Mouse (Mus musculus): Measurements from ENCODE around the gene Vapb.

The Vapb gene

GRCm38 (mm10) chr2:173791904-173792757, 54.8 kb downstream of the Vapb start:
- peak; percentile 51 for DNase-seq (ENCODE audit: low spot score)

DNA sequence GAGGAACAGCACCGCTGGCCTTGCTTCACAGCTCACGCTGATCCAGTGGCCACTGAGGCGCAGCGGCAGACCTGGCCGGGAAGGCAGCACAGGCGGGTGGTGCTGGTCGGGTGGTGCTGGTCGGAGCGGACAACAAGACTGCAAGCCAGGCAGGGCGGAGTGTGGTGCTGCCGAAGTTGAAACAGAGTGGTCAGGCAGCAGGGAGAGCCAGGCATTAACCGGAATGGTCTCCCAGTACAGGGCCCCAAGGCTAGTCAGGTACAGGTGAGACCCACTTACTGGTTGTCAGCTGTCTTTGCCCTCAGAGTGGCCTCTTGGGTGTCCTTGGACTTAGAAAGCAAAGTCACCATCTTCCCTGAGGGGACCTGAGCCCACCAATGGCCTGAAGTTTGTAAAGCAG, 56.7 kb downstream of the Vapb start:
- no peak for DNase-seq (ENCODE audit: low spot score)

DNA sequence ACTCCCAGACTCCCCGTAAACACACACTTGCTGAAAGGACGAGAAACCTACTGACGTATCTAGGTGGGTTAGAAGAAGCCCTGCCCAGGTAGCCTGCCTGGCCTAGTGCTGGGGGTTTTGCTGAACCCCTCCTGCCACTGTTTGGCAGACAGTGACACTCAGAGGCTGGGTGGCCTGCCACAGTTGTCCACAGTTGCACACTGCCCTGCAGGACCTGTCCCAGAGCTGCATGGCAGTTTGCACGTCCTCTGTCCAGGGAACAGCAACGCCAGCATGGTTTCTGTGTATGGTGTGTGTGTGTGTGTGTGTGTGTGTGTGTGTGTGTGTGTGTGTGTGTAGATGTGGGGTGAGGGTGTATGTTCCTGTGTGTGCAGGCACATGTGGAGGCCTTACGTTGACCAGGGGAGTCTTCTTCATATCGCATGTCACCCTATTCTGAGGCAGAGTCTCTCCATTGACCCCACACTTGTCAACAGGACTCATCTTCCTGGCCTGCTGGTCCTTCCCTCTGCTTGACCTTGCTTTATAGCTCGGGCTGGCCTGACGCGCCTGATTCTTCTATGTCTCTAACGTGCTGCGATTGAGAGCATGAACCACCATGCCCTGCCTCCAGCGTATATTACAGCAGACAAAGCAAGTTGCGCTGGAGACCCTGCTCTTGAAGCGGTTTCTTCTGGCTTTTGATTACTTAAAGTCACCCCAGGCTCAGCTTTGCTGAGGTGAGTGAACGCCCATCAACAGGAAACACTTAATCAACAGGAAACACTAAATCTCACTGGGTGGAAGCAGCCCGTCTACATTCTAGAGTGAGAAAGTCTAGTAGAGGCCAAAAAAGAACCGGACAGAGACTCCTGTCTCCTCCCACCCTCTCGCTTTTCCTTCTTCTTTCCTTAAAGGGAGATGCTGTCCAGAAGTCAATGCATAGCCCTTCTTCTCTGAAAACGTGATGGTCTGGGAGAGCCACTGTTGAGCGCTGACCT, 57.5 kb downstream of the Vapb start:
- no peak for DNase-seq (ENCODE audit: low spot score)

GRCm38 (mm10) chr2:173795801-173796673, 58.7 kb downstream of the Vapb start:
- DNase-seq (ENCODE audit: low spot score), result no peak

GRCm38 (mm10) chr2:173796674-173796963, 59.3 kb downstream of the Vapb start:
- no peak for DNase-seq (ENCODE audit: low spot score)

DNA sequence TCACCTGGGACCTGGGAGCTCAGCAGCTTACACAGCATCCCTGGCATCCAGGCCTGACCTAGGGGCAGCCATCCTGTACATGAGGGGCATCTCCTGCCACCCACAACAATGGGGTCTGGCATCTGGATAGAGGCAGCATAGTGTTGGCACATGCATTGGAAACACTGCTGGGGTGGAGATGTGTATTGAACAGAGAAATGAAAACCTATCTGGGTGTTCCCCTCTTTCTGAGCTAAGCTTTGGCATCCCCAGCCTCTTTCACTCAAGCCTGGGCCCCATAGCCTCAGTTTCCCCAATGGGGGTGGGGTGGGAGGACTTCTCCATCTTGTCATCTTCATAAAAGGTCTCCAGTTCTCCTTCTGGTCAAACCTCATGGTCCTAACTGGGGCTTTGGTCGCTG, 62.2 kb downstream of the Vapb start:
- DNase-seq (ENCODE audit: low spot score), result no peak

DNA sequence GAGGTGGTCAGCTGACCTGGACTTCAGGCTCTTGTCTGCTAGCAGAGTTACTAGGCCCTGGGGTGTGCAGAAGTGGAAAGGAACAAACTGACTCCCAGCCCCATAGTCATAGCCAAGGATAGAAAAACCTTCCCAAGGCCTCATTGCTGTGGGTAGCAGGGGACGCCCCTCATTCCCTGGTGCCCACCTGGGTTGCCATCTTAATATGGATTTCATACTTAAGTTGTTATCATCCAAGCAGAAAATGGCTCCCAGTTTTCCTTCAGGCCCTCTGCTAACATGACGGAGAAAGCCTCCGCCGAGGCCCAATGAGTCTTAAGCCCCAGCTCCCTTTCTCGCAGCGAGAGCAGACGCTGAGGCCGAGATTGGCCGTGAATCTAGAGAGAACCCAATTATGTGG, 63.3 kb downstream of the Vapb start:
- DNase-seq (ENCODE audit: low spot score), result no peak

DNA sequence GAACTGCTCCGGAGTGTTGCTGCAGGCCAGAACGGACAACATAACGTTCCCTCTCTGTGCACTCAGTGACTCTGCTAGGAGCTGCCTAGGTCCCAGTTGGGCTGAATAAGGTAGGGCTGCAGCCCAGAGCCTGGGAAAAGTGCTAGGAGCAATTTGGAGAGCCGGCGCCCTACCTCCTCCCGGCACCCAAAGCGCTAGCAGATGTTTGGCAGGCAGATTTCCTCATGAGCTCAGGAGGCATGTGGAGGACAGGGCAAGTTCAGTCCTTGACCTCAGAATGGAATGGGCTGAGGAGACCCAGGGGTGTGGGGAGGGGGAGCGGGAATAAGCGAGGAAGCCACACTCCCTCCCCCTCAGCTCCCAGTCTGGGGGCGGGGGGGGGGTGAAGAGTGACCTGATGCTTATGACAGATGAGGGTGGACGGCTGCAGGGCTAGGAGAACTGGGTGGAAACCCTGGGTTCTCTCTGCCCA, 64.1 kb downstream of the Vapb start:
- DNase-seq (ENCODE audit: low spot score), result no peak

- DNase-seq (ENCODE audit: low spot score), result no peak
Observed at GRCm38 (mm10) chr2:173802176-173802575, 64.9 kb downstream of the Vapb start.

DNA sequence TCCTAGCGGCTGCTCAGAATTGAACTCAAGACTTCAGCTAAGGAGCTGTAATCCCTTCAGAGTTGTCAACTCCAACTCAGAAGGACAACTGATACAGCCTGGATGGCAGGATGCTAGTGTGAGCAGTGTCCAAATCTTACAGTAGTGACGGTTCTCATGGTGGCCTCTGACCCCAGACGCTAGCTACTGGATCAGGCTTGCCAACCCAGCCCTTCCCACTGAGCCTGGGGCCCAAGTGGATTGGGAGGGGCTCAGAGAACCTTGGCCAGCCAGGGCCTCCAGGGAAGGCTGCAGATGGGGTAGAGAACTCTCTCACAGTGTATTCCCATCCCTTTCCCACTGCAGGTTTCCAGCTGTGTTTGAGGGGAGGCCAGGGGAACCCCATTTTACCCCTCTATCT, 65.6 kb downstream of the Vapb start:
- DNase-seq (ENCODE audit: low spot score), result no peak

DNA sequence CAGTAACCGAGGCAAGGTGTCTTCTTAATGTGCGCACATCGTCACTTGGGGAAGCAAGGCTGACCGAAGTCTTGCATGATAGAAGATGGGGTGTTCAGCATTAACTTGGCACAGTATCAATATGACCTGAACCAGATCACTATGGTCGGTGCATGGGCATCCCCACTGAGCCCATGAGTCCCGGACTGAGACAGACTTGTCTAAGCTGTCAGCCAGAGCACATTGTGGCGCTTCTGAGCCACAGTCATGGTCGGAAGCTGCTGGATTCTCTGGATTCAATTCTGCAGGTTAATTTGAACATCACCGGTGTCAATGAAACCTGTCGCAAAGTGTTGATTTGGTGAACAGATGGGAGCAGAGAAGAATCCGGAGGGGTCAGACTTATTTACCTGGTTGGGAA, 66.5 kb downstream of the Vapb start:
- no peak for DNase-seq (ENCODE audit: low spot score)

DNA sequence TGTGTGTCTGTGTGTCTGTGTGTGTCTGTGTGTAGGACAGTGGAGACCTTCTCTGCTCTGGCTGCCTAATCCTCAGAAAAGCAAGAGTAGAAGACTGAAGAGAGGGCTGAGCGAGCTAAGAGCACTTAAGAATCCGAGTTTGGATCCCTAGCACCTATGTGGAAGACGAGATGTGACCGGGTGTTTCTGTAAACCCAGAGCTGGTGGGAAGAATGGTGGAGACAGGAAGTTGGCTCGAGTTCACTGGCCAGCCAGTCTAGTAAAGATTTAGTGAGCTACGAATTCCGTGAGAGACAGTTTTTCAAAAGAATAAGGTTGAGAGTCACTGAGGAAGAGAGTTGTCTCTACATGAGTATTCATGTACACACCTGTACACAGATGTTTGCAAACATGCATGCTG, 69.3 kb downstream of the Vapb start:
- no peak for DNase-seq (ENCODE audit: low spot score)

DNA sequence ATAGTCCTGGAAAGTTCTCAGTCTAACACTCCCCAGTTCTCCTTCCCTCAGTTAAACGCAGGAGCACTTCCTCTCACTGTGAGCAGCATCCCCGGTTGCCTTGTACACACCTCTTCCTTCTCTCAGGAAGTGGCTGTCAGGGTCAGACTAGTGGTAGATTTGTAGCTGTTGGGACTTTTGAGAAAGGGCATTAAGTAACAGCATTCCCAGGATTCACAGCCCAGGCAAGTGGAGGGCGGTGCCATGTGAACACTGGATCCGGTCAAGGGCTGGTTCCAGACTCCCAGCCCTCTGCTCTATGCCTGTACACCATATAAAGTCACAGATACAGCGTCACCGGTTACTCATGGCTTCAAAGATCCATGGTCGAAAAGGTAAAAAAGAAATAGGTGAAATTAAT, 71.6 kb downstream of the Vapb start:
- DNase-seq (ENCODE audit: low spot score), result no peak

GRCm38 (mm10) chr2:173810036-173810850, 72.9 kb downstream of the Vapb start:
- DNase-seq (ENCODE audit: low spot score), result no peak

- DNase-seq (ENCODE audit: low spot score), result no peak
Observed at GRCm38 (mm10) chr2:173810851-173811130, 73.5 kb downstream of the Vapb start.

DNA sequence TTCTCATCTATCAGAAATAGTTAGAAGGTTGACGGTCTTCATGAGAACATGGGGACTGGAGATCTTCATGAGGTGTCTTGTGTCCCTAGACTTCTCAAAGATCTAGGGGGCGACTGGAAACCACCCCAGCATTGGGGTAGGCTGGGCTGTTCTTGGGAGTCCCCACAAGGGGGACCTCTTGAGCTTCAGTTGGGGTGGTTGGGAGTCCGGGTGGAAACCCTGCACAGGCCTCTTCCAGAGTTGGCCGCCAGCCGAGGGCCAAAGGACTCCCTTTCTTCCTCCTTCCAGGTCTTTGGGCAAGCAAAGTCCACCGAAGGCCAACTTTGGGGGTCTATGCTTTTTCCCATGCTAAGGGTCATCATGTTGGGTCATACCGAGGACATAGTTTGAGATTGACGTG, 74.5 kb downstream of the Vapb start:
- no peak for DNase-seq (ENCODE audit: low spot score)

GRCm38 (mm10) chr2:173813071-173813470, 75.8 kb downstream of the Vapb start:
- DNase-seq (ENCODE audit: low spot score), result no peak

DNA sequence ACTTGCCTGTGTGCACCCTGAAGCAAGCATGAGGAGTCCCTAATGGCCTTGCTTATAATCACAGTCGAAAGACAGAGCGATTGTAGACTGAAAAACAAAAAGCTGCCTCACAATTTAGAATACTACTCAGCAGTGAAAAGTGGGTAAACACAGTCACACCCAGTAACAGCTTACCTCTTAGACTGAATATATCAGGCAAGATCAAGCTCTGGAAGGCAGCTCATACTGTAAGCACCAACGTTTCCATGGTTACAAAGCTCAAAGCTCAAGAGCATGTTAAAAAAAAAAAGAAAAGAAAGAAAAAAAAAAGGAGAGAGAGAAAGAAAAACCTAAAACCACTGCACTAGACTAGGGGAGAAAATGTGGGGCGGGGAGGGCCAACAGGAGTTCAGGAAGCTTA, 89.0 kb downstream of the Vapb start:
- no peak for DNase-seq (ENCODE audit: low spot score)

DNA sequence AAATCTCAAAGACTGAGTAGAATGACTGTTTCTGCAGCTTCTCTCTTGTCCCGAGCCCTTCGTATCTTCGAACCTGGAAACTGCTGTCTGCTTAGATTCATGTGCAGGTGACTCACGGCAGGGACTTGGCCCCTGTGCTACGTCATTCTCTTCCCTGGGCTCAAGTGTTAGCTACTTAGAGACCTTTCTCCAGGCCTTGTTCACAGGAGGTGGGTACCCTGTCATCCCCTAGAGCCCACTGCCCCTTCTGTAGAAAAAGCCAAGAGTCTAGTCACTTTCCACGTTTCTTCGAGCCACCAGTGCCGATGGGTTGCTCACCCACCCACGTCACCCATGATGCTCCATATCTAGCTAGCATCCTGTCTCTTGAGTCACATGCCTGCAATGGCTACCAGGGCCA, 89.9 kb downstream of the Vapb start:
- no peak for DNase-seq (ENCODE audit: low spot score)

DNA sequence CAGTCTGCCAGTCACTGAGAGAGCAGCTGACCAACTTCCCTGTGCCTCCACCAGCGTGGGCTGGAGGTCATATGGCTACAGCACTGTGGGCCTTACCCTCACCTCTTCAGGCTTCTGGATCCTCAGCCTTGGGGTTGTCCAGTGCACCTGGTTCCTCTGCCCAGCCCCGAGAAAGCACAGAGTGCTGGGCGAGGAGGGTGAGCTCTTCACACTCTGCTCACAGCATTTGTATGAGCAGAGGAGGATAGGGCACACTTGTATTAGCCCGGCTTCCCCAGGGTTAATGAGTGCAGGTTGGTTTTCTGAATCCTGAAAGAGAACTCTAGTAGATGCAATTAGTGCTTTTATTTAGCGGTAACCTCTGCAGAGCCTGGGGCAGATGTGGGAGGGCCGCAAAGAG, 90.8 kb downstream of the Vapb start:
- DNase-seq (ENCODE audit: low spot score), result no peak

DNA sequence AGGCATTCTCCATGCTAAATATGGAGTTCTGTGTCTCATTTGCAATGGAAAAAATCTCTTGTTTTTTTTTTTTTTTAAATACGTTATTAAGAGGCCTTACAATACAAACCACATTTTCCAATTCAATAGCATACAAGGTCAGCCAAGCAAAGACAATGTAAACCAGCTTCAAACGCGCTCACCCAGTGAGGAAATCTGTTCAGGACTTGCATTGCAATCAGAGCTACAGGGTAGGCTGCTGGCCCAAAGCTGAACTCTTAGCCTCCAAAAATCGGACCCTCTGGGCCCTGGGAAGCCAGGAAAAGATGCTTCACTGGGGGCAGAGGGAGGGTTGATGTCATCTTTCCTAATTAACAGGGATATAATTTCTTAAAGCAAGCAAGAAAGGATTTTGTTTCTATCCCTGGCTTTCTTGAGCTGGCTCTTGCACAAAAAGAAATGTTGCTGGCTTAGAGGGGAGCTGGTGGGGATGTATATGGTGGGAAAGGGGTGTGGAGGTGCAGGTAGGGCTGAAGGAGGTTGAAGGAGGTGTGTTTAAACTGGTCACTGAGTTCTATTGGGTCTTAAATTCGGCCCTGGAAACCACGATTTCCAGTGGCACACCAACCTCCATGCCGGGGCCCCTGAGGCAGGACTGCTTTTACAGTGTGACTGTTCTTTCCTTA, 95.6 kb downstream of the Vapb start:
- DNase-seq (ENCODE audit: low spot score), result no peak

All from MN1 (cell line).